Mouse (Mus musculus) kidney, adult 8-10 months (tissue): ENCODE measurements around the gene Olfr1495.
"Not testable (repeated sequence)": the region's sequence is repeated elsewhere in the genome, so short reads cannot be mapped to it uniquely, and the experiment has no call there.

Source experiments
- DNase-seq, 2 experiments: peaks; one replicate each; pipeline ENCODE4 v3.0.0; 2022

Gene Olfr1495

DNA sequence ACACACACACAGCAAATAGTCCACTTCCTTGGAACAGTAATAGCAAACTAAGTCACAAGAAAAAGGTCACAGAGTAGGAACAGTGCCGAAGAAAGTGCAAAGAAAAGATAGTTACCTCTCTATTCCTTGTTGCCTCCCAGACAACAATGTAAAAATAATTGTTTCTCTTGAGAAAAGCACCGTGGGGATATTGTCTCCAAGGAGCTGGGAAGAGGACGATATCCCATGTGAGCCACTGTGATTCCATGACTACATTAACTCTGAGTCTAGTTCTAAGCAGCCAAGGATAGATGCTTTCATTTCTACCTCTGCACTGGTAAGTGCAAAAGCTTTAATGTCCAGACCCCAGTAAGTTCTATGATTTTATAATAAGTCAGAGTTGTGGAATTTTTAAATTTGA, at the start of gene Olfr1495:
Gene Olfr1495 (plus strand): TSS at position 301 of the 400 bp plus-strand sequence.
- no peak for DNase-seq

DNA sequence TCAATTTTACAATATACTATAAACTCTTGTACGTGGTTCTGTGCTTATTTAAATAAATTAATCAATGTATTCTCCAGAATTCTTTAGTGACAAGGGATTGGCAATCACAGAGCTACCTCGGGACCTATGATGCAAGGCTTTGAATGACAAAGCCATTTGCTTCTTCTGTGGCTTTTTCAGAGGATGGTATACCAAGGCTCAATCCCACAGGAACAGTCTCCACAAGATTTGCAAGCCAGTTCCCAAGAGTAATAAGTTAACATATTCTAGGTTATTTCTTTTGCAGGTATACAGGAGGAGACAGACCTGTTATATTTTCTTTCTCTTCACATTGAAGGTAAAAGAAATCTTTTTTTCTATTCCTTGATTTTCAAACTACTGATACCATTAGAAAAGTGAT, 41.4 kb upstream of the Olfr1495 start, which contains the start of gene Olfr1493-ps1:
Gene Olfr1493-ps1 (plus strand): TSS at position 301 of the 400 bp plus-strand sequence.
- DNase-seq: no peak

GRCm38 (mm10) chr19:13739428-13739827, 25.0 kb upstream of the Olfr1495 start, which contains the start of gene Olfr1494:
Olfr1494 (plus strand) TSS chr19:13739728.
- DNase-seq: no peak

GRCm38 (mm10) chr19:13749366-13749765, 15.0 kb upstream of the Olfr1495 start:
- no peak for DNase-seq

DNA sequence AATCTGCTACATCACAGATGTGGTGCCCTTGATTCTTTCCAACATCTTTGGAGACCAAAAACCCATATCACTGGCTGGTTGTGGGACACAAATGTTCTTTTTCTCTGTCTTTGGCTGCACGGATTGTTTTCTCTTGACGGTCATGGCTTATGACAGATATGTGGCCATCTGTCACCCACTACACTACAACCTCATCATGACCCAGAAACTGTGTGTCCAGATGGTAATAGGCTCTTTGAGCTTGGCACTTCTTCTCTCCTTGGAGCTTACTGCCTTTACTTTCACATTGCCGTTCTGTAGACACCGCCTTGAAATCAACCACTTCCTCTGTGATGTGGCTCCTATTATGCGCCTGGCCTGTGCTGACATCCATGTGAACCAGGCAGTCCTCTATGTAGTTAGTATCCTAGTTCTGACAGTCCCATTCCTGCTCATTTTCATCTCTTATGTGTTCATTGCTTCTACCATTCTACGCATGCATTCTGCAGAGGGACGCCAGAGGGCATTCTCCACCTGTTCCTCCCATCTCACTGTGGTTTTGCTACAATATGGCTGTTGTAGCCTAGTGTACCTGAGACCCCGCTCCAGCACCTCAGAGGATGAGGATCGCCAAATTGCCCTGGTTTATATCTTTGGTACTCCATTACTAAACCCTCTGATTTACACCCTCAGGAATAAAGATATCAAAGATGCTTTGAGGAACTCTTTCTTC, 4.3 kb downstream of the Olfr1495 start:
- no peak for DNase-seq

DNA sequence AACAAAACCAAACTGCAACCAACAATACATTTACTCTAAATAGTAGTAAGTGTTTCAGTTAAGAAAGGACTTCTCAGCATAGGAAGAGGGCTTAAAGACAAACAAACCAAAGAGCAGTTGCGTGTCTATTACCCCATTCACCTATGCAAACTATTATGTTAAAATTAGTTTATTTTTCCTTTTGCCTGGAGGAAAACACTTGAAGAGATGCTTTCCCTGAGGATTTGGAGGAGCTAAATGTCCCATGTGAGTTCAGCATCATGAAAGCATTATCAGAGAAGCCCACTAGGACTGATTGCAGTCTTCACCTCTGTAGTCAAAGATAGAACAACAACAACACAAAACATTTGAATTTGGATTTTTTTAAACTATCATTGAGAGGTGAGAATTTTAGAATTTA, 13.2 kb downstream of the Olfr1495 start, which contains the start of gene Olfr1496:
Gene Olfr1496 (plus strand): TSS at position 301 of the 400 bp plus-strand sequence.
- DNase-seq: no peak

- DNase-seq: no peak
Measured at GRCm38 (mm10) chr19:13798102-13798501, 33.7 kb downstream of the Olfr1495 start, which contains the start of gene Olfr1497. Olfr1497 (minus strand) TSS chr19:13798202.

DNA sequence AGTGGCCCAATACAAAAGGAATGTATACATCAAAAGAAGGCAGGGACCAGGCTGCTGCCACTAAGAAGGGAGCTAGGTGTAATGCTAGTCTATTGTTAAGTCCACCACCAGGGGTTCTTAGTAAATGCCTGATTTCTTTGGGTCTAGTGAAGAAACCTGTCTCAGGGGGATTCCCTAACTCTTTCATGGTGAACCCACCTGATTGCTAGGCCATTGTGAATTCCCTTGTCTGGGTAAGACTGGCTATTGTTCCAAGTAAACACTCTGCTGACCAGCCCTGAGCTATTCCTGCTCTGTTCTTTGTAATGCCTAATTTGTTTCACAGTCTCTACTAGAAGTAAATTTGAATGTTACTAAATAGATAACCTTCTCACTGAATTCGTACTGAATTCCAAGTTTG, 41.1 kb downstream of the Olfr1495 start:
- not testable (repeated sequence) for DNase-seq

DNA sequence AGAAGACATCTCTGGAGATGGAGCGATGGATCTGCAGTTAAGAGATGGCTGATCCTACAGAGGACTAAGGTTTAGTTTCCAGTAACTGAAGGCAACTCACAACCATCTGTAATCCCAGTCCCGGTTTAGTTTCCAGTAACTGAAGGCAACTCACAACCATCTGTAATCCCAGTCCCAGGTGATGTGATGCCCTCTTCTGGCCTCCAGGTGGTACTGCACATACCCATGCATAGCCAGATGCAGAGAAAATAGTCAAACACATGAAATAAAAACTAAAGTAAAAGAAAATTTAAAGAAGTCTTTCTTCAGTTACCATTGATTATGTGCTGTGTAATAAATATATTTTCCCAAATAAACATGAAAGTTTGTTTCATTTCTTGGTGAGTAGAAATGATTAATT, 48.4 kb downstream of the Olfr1495 start:
- DNase-seq: no peak

DNA sequence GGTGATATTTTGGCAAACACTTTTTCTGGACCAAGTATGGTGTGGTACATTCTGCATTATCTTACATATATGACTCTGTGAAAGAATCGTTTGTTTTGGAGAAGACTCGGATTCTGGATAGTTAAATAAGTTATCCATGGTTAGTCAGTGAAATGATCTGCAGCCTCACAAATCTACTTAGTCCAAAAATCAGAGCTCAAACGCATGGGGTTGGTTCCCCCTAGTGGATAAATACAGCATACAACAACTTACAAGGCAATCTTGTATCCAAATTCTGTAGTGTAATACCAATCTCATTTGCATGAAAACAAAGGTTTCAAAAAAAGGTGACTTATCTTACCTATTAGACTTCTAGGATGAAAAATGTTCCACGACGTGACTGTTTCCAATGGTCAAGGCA, 54.4 kb downstream of the Olfr1495 start:
- no peak for DNase-seq

GRCm38 (mm10) chr19:13819347-13819746, 54.9 kb downstream of the Olfr1495 start, which contains the start of gene Olfr1499:
Olfr1499 (minus strand) TSS chr19:13819447.
- no peak for DNase-seq
